Mouse (Mus musculus): ENCODE data around the gene Cenpl. TPM values are rescaled to one million over a fixed set of nuclear protein-coding genes. Genes with fewer than 3 reads are reported as not detected.

Cenpl gene
- polyA plus RNA-seq, 1 experiment from 2014 or later, result 38.3 TPM

- Histone ChIP-seq H3K36me3 (replicated peaks) (peaks cover 10% of the 10 kb centered on the region), H3K4me1 (peaks cover 36% of the 10 kb centered on the region), H3K4me2 (peak overlapping the region; percentile 83), H3K9me3 (no peaks in the 10 kb centered on the region), H3K27ac (no peak overlapping the region), H3K4me3 (replicated peaks) (peak overlapping the region; percentile 73), H3K9ac (peak overlapping the region; percentile 82), H3K27me3 (no peaks in the 10 kb centered on the region)
- ATAC-seq (ENCODE audit: low FRiP score), result no peak
- WGBS, result under 1% methylated on average over 12 of the region's 12 CpGs
Observed at GRCm38 (mm10) chr1:161071272-161071620, 733 bp downstream of the Cenpl start.

GRCm38 (mm10) chr1:161076238-161076637 is 5.7 kb downstream of the Cenpl start:
- Histone ChIP-seq H3K4me2 (no peak overlapping the region), H3K9me3 (no peaks in the 10 kb centered on the region), H3K4me3 (replicated peaks) (no peak overlapping the region), H3K36me3 (replicated peaks) (peaks cover 37% of the 10 kb centered on the region), H3K27me3 (no peaks in the 10 kb centered on the region), H3K27ac (no peak overlapping the region), H3K4me1 (peaks cover 28% of the 10 kb centered on the region), H3K9ac (no peak overlapping the region)
- WGBS, result 91% methylated on average over 6 of the region's 6 CpGs
- no peak for ATAC-seq (ENCODE audit: low FRiP score)

GRCm38 (mm10) chr1:161077243-161077642 is 6.7 kb downstream of the Cenpl start:
- H3K36me3 ChIP-seq (replicated peaks), result peaks cover 40% of the 10 kb centered on the region
- WGBS, result 90% methylated on average over 3 of the region's 3 CpGs
- no peak overlapping the region for H3K4me3 ChIP-seq (replicated peaks)
- no peaks in the 10 kb centered on the region for H3K27me3 ChIP-seq
- H3K9me3 ChIP-seq, result no peaks in the 10 kb centered on the region
- no peak overlapping the region for H3K4me2 ChIP-seq
- H3K4me1 ChIP-seq, result peaks cover 18% of the 10 kb centered on the region
- H3K9ac ChIP-seq, result no peak overlapping the region
- ATAC-seq (ENCODE audit: low FRiP score), result no peak
- H3K27ac ChIP-seq, result no peak overlapping the region

- Histone ChIP-seq H3K27ac (no peak overlapping the region), H3K27me3 (no peaks in the 10 kb centered on the region), H3K36me3 (replicated peaks) (peaks cover 27% of the 10 kb centered on the region), H3K9ac (no peak overlapping the region), H3K4me2 (no peak overlapping the region), H3K4me3 (replicated peaks) (no peak overlapping the region), H3K4me1 (no peaks in the 10 kb centered on the region), H3K9me3 (no peaks in the 10 kb centered on the region)
- 95% methylated on average over 4 of the region's 4 CpGs for WGBS
- ATAC-seq (ENCODE audit: low FRiP score), result no peak
Observed at GRCm38 (mm10) chr1:161099721-161100405, 29.4 kb downstream of the Cenpl start.

GRCm38 (mm10) chr1:161103842-161104241 is 33.3 kb downstream of the Cenpl start:
- WGBS, result 81% methylated on average over 1 of the region's 1 CpGs
- no peaks in the 10 kb centered on the region for H3K27me3 ChIP-seq
- no peaks in the 10 kb centered on the region for H3K4me1 ChIP-seq
- H3K4me2 ChIP-seq, result no peak overlapping the region
- no peak for ATAC-seq (ENCODE audit: low FRiP score)
- no peaks in the 10 kb centered on the region for H3K9me3 ChIP-seq
- H3K9ac ChIP-seq, result no peak overlapping the region
- H3K27ac ChIP-seq, result no peak overlapping the region
- H3K4me3 ChIP-seq (replicated peaks), result no peak overlapping the region
- H3K36me3 ChIP-seq (replicated peaks), result peaks cover 27% of the 10 kb centered on the region

- H3K9me3 ChIP-seq, result no peaks in the 10 kb centered on the region
- no peaks in the 10 kb centered on the region for H3K27me3 ChIP-seq
- ATAC-seq (ENCODE audit: low FRiP score), result no peak
- H3K4me1 ChIP-seq, result no peaks in the 10 kb centered on the region
- H3K36me3 ChIP-seq (replicated peaks), result peaks cover 15% of the 10 kb centered on the region
- WGBS, result 87% methylated on average over 8 of the region's 8 CpGs
- no peak overlapping the region for H3K27ac ChIP-seq
- no peak overlapping the region for H3K9ac ChIP-seq
- no peak overlapping the region for H3K4me2 ChIP-seq
- H3K4me3 ChIP-seq (replicated peaks), result no peak overlapping the region
Observed at GRCm38 (mm10) chr1:161109216-161109615, 38.7 kb downstream of the Cenpl start.

- no peaks in the 10 kb centered on the region for H3K9me3 ChIP-seq
- no peaks in the 10 kb centered on the region for H3K4me1 ChIP-seq
- no peaks in the 10 kb centered on the region for H3K27me3 ChIP-seq
- H3K4me2 ChIP-seq, result no peak overlapping the region
- H3K36me3 ChIP-seq (replicated peaks), result peaks cover under 1% of the 10 kb centered on the region; the same call in 1 of the 2 replicates
- no peak for ATAC-seq (ENCODE audit: low FRiP score)
- H3K4me3 ChIP-seq (replicated peaks), result no peak overlapping the region
- no peak overlapping the region for H3K9ac ChIP-seq
- no peak overlapping the region for H3K27ac ChIP-seq
Observed at GRCm38 (mm10) chr1:161114591-161114990, 44.1 kb downstream of the Cenpl start.

GRCm38 (mm10) chr1:161122661-161123418 is 52.3 kb downstream of the Cenpl start:
- H3K27me3 ChIP-seq, result no peaks in the 10 kb centered on the region
- no peak overlapping the region for H3K4me3 ChIP-seq (replicated peaks)
- peaks cover 10% of the 10 kb centered on the region for H3K36me3 ChIP-seq (replicated peaks)
- H3K27ac ChIP-seq, result no peak overlapping the region
- no peak overlapping the region for H3K9ac ChIP-seq
- no peaks in the 10 kb centered on the region for H3K9me3 ChIP-seq
- H3K4me1 ChIP-seq, result no peaks in the 10 kb centered on the region
- WGBS, result 90% methylated on average over 10 of the region's 10 CpGs
- no peak overlapping the region for H3K4me2 ChIP-seq
- no peak for ATAC-seq (ENCODE audit: low FRiP score)

- H3K4me1 ChIP-seq, result peaks cover 13% of the 10 kb centered on the region
- 81% methylated on average over 1 of the region's 1 CpGs for WGBS
Observed at GRCm38 (mm10) chr1:161126461-161126860, 55.9 kb downstream of the Cenpl start.

GRCm38 (mm10) chr1:161130726-161131664 is 60.5 kb downstream of the Cenpl start, which contains the start of gene Klhl20:
Gene Klhl20 (minus strand): TSS chr1:161131511.
- H3K36me3 ChIP-seq (replicated peaks), result peaks cover 5% of the 10 kb centered on the region; the same call in 1 of the 2 replicates
- peaks cover 13% of the 10 kb centered on the region for H3K4me1 ChIP-seq
- H3K27ac ChIP-seq, result peak within 1 kb of the TSS; percentile 80
- no peaks in the 10 kb centered on the region for H3K9me3 ChIP-seq
- peaks cover 5% of the 10 kb centered on the region; the same call in 1 of the 2 replicates for H3K27me3 ChIP-seq
- peak; percentile 96 for ATAC-seq (ENCODE audit: low FRiP score)
- peak within 1 kb of the TSS; percentile 84 for H3K4me3 ChIP-seq (replicated peaks)
- 1% methylated on average over 41 of the region's 41 CpGs for WGBS
- H3K4me2 ChIP-seq, result peak within 1 kb of the TSS; percentile 75
- H3K9ac ChIP-seq, result peak within 1 kb of the TSS; percentile 88

More at GRCm38 (mm10) chr1:161126461-161126860, 55.9 kb downstream of the Cenpl start:
- H3K9ac ChIP-seq, result no peak overlapping the region
- H3K27ac ChIP-seq, result no peak overlapping the region
- H3K4me3 ChIP-seq (replicated peaks), result no peak overlapping the region
- ATAC-seq (ENCODE audit: low FRiP score), result no peak
- peaks cover 5% of the 10 kb centered on the region; the same call in 1 of the 2 replicates for H3K36me3 ChIP-seq (replicated peaks)
- H3K4me2 ChIP-seq, result no peak overlapping the region
- no peaks in the 10 kb centered on the region for H3K27me3 ChIP-seq
- H3K9me3 ChIP-seq, result no peaks in the 10 kb centered on the region
